Mouse (Mus musculus) midbrain, embryonic 11.5 days (tissue): ENCODE data around the gene Herc4. TPM values are rescaled to one million over a fixed set of nuclear protein-coding genes. Genes with fewer than 3 reads are reported as not detected.

Experiments
- ATAC-seq: fragments of 200-750 bp; cut with Nextera tagmentation; 2 replicates; pipeline ENCODE4 v1.8.0; 2017; ENCODE audit warnings: moderate TSS enrichment, moderate library complexity; ENCODE audit not compliant: low FRiP score
- DNase-seq: peaks from one replicate; pipeline ENCODE4 v3.0.0; 2015; ENCODE audit warnings: low spot score; ENCODE audit errors: missing footprints
- H3K27ac ChIP-seq: fragments of 300-500 bp; sonication (generic); 2 replicates; pipeline ENCODE4 v1.5.1; 2014; ENCODE audit warnings: low read depth, low read length
- H3K27me3 ChIP-seq: fragments of 300-500 bp; sonication (generic); 2 replicates; pipeline ENCODE4 v1.6.1; 2014; ENCODE audit warnings: mild to moderate bottlenecking, low read length, moderate library complexity, mixed read lengths; ENCODE audit not compliant: control insufficient read depth, insufficient read depth
- H3K36me3 ChIP-seq: fragments of 300-500 bp; sonication (generic); 2 replicates; pipeline ENCODE4 v1.6.1; 2014; ENCODE audit warnings: mild to moderate bottlenecking, low read length, moderate library complexity, mixed read lengths; ENCODE audit not compliant: control insufficient read depth, insufficient read depth
- H3K4me1 ChIP-seq: fragments of 300-500 bp; sonication (generic); 2 replicates; pipeline ENCODE4 v1.6.1; 2014; ENCODE audit warnings: low read length; ENCODE audit not compliant: control insufficient read depth, insufficient read depth
- H3K4me2 ChIP-seq: fragments of 300-500 bp; sonication (generic); 2 replicates; pipeline ENCODE4 v1.6.1; 2014; ENCODE audit warnings: mild to moderate bottlenecking, moderate library complexity
- H3K4me3 ChIP-seq: fragments of 300-500 bp; sonication (generic); 2 replicates; pipeline ENCODE4 v1.5.1; 2014; ENCODE audit warnings: low read depth, low read length
- H3K9ac ChIP-seq: fragments of 300-500 bp; sonication (generic); 2 replicates; pipeline ENCODE4 v1.6.1; 2014; ENCODE audit warnings: low read length
- H3K9me3 ChIP-seq: fragments of 300-500 bp; sonication (generic); 2 replicates; pipeline ENCODE4 v1.6.1; 2016; ENCODE audit warnings: low read length; ENCODE audit not compliant: control insufficient read depth
- WGBS: fragments of 180-500 bp; shearing (Covaris S2); extraction: QIAGEN DNeasy Blood & Tissue Kit; methylation state at CpG from one replicate; pipeline ENCODE4 v1.1.7; 2014; 5-methylcytosine and 5-hydroxymethylcytosine counted together
- polyA plus RNA-seq: library from polyadenylated mRNA; unstranded; fragments of >200 nt; fragmentation: Nextera tagmentation; extraction: Ambion mirVana; gene quantifications from 2 replicates; pipeline ENCODE4 v1.2.1, GENCODE M21; 2014

The Herc4 gene
- polyA plus RNA-seq, 1 experiment from 2014 or later: 54.6 TPM

- Histone ChIP-seq H3K4me3 (no peak overlapping the region), H3K4me1 (no peaks in the 10 kb centered on the region), H3K4me2 (no peak overlapping the region), H3K36me3 (no peaks in the 10 kb centered on the region), H3K27ac (no peak overlapping the region), H3K9ac (no peak overlapping the region), H3K27me3 (no peaks in the 10 kb centered on the region), H3K9me3 (no peaks in the 10 kb centered on the region)
- 25% methylated on average over 3 of the region's 5 CpGs for WGBS
- no peak for ATAC-seq
- no peak for DNase-seq
Observed at GRCm38 (mm10) chr10:63230854-63231253, 12.8 kb upstream of the Herc4 start.

- ATAC-seq (no peak), DNase-seq (no peak)
- no peak overlapping the region for H3K4me3 ChIP-seq
- no peaks in the 10 kb centered on the region for H3K36me3 ChIP-seq
- no peaks in the 10 kb centered on the region for H3K4me1 ChIP-seq
- H3K9ac ChIP-seq: no peak overlapping the region
- no peaks in the 10 kb centered on the region for H3K27me3 ChIP-seq
- H3K27ac ChIP-seq: no peak overlapping the region
- no peak overlapping the region for H3K4me2 ChIP-seq
- no peaks in the 10 kb centered on the region for H3K9me3 ChIP-seq
- WGBS: 87% methylated on average over 5 of the region's 5 CpGs
Observed at GRCm38 (mm10) chr10:63231630-63232029, 12.0 kb upstream of the Herc4 start.

DNA sequence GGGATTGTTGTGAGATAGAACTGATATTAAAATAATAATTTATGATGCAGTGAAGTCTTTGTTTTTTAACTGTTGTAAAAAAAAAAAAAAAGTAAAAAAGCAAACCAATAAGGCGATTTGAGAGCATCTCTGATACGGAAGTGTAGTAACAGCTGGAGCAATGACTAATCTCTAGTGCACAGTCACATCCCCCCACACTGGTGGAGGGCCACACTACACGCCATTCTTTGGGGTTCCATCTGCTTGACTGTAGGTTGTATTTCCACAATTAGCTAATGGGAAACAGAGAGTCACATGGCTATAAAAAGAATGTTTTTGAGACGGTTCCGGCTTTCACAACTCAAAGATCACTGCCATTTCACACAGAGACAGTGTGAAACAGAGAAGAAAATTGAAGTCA lies 9.5 kb upstream of the Herc4 start:
- H3K27me3 ChIP-seq: no peaks in the 10 kb centered on the region
- H3K4me1 ChIP-seq: no peaks in the 10 kb centered on the region
- no peaks in the 10 kb centered on the region for H3K9me3 ChIP-seq
- no peak overlapping the region for H3K4me3 ChIP-seq
- no peak overlapping the region for H3K27ac ChIP-seq
- no peaks in the 10 kb centered on the region for H3K36me3 ChIP-seq
- H3K9ac ChIP-seq: no peak overlapping the region
- ATAC-seq (no peak), DNase-seq (no peak)
- H3K4me2 ChIP-seq: no peak overlapping the region
- WGBS: 91% methylated on average over 5 of the region's 5 CpGs

DNA sequence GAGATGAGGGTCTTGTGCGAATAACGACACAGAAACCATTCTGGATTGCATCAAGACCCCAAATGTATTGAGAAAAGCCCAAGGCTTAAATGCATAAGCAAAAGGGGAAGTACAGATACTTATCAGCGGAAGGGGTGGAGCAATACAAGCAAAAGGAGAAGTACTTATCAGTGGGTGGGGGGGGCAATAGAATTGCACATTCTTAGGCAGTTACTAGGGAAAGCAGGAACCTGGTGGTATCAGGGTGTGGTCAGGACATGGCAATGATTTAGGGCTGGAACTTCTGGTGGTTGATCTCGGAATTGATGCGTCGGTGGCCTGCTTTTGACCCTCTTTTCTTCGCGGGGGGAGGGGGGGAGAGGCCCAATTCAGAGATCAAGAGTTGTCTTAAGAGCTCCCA lies 7.7 kb upstream of the Herc4 start:
- Histone ChIP-seq H3K27ac (no peak overlapping the region), H3K4me2 (no peak overlapping the region), H3K27me3 (no peaks in the 10 kb centered on the region), H3K4me1 (no peaks in the 10 kb centered on the region), H3K9me3 (no peaks in the 10 kb centered on the region), H3K9ac (no peak overlapping the region), H3K4me3 (no peak overlapping the region), H3K36me3 (no peaks in the 10 kb centered on the region)
- 76% methylated on average over 8 of the region's 8 CpGs for WGBS
- DNase-seq (no peak), ATAC-seq (no peak)

- Histone ChIP-seq H3K9me3 (no peaks in the 10 kb centered on the region), H3K4me1 (no peaks in the 10 kb centered on the region), H3K36me3 (no peaks in the 10 kb centered on the region), H3K27me3 (no peaks in the 10 kb centered on the region), H3K27ac (no peak overlapping the region), H3K9ac (no peak overlapping the region), H3K4me2 (no peak overlapping the region), H3K4me3 (no peak overlapping the region)
- ATAC-seq: no peak
- 92% methylated on average over 6 of the region's 6 CpGs for WGBS
- no peak for DNase-seq
Observed at GRCm38 (mm10) chr10:63236663-63237062, 6.9 kb upstream of the Herc4 start.

GRCm38 (mm10) chr10:63237206-63237605 lies 6.4 kb upstream of the Herc4 start:
- H3K4me3 ChIP-seq: no peak overlapping the region
- ATAC-seq (no peak), DNase-seq (no peak)
- no peaks in the 10 kb centered on the region for H3K9me3 ChIP-seq
- no peak overlapping the region for H3K4me2 ChIP-seq
- 46% methylated on average over 2 of the region's 2 CpGs for WGBS
- no peaks in the 10 kb centered on the region for H3K27me3 ChIP-seq
- H3K36me3 ChIP-seq: no peaks in the 10 kb centered on the region
- no peak overlapping the region for H3K9ac ChIP-seq
- H3K27ac ChIP-seq: no peak overlapping the region
- H3K4me1 ChIP-seq: no peaks in the 10 kb centered on the region

DNA sequence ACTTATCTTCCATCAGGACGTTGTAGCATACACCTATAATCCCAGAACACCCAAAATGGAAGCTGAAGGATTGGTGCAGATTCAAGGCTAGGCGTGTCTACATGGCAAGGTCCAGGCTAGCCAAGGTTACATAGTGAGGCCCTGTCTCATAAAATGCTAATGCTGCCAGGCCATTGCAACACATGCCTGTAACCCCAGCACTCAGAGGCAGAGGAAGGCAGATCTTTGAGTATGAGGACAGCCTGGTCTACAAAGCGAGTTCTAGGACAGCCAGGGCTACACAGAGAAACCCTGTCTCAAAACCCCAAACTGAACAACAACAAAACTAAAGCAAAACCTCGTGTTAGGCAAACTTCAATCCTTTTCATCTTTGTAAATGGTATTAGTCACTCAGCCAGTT lies 5.5 kb upstream of the Herc4 start:
- H3K4me3 ChIP-seq: no peak overlapping the region
- H3K9me3 ChIP-seq: no peaks in the 10 kb centered on the region
- WGBS: 82% methylated on average over 4 of the region's 4 CpGs

GRCm38 (mm10) chr10:63239848-63240247 lies 3.8 kb upstream of the Herc4 start:
- WGBS: 84% methylated on average over 2 of the region's 2 CpGs
- H3K4me2 ChIP-seq: no peak overlapping the region
- no peak overlapping the region for H3K27ac ChIP-seq
- peaks cover 6% of the 10 kb centered on the region for H3K4me1 ChIP-seq
- ATAC-seq (no peak), DNase-seq (no peak)
- no peak overlapping the region for H3K9ac ChIP-seq
- H3K27me3 ChIP-seq: no peaks in the 10 kb centered on the region
- H3K36me3 ChIP-seq: no peaks in the 10 kb centered on the region
- H3K9me3 ChIP-seq: no peaks in the 10 kb centered on the region
- no peak overlapping the region for H3K4me3 ChIP-seq

More for the DNA sequence above, 5.5 kb upstream of the Herc4 start:
- no peak for ATAC-seq
- Histone ChIP-seq H3K4me1 (peaks cover 6% of the 10 kb centered on the region), H3K4me2 (no peak overlapping the region), H3K27me3 (no peaks in the 10 kb centered on the region), H3K9ac (no peak overlapping the region), H3K36me3 (no peaks in the 10 kb centered on the region), H3K27ac (no peak overlapping the region)
- DNase-seq: no peak

DNA sequence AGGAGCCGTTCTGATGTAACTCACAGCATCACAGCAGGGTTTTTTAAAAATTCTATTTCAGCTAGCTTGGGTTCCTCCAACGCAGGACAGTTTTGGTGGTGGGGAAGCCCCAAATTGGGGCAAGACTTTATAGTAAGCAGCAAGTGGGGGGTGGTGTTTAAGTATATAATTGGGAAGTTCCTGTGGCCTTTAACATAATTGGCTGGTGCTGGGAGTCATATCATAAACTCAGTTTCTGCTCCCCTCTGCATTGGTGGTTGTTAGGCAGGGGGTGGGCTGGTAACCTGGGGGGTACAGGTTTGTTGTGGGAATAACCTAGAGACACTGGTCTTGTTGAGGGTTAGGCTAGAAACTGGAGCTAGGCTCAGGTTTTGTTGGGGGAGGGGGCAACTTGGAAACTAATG lies 2.7 kb upstream of the Herc4 start:
- no peaks in the 10 kb centered on the region for H3K36me3 ChIP-seq
- WGBS: 67% methylated on average over 2 of the region's 2 CpGs

More for the DNA sequence above, 2.7 kb upstream of the Herc4 start:
- no peak overlapping the region for H3K4me2 ChIP-seq
- ATAC-seq (no peak), DNase-seq (no peak)
- no peak overlapping the region for H3K4me3 ChIP-seq
- H3K27ac ChIP-seq: no peak overlapping the region
- no peaks in the 10 kb centered on the region for H3K27me3 ChIP-seq
- no peak overlapping the region for H3K9ac ChIP-seq
- H3K9me3 ChIP-seq: no peaks in the 10 kb centered on the region
- peaks cover 6% of the 10 kb centered on the region for H3K4me1 ChIP-seq
